Mouse (Mus musculus) MEL (cell line): ENCODE measurements around the gene Gxylt2. TPM values are rescaled to one million over a fixed set of nuclear protein-coding genes. Genes with fewer than 3 reads are reported as not detected.

ENCODE experiments used
- DNase-seq: peaks from one replicate; pipeline ENCODE4 v3.0.0; 2011; ENCODE audit warnings: low read depth, low spot score
- H3K27ac ChIP-seq: 2 replicates; pipeline ENCODE4 v1.5.1; 2012; ENCODE audit warnings: low read depth, mild to moderate bottlenecking, control low read depth, low read length, moderate library complexity; ENCODE audit not compliant: control insufficient read depth
- H3K27me3 ChIP-seq, 2 experiments: fragments of 150-350 bp in 1 of 2; sonication (generic) in 1 of 2; 2 replicates each; pipeline ENCODE4 v1.6.1; 2012; ENCODE audit warnings: low read length in 2 of 2, mild to moderate bottlenecking in 2 of 2, improper control_type of control experiment in 1 of 2, moderate library complexity in 1 of 2; ENCODE audit not compliant: insufficient read depth in 2 of 2, control insufficient read depth in 1 of 2
- H3K36me3 ChIP-seq, 2 experiments: 2 replicates each; pipeline ENCODE4 v1.6.1; 2012 to 2014; ENCODE audit warnings: low read length in 2 of 2, improper control_type of control experiment in 1 of 2, inconsistent platforms in 1 of 2, mild to moderate bottlenecking in 1 of 2; ENCODE audit not compliant: insufficient read depth in 2 of 2, control insufficient read depth in 1 of 2
- H3K4me1 ChIP-seq, 2 experiments: fragments of 150-350 bp in 1 of 2; sonication (generic) in 1 of 2; 2 replicates each; pipeline ENCODE4 v1.6.1; 2012; ENCODE audit warnings: low read length in 2 of 2, improper control_type of control experiment in 1 of 2, mild to moderate bottlenecking in 1 of 2; ENCODE audit not compliant: insufficient read depth in 2 of 2, control insufficient read depth in 1 of 2
- H3K4me3 ChIP-seq, 2 experiments: fragments of 150-350 bp in 1 of 2; sonication (generic) in 1 of 2; 2 replicates each; pipeline ENCODE4 v1.5.1; 2012; ENCODE audit warnings: low read depth in 2 of 2, low read length in 2 of 2, mild to moderate bottlenecking in 2 of 2, moderate library complexity in 2 of 2, control low read depth in 1 of 2, improper control_type of control experiment in 1 of 2; ENCODE audit not compliant: control insufficient read depth in 1 of 2, insufficient read depth in 1 of 2
- H3K79me2 ChIP-seq: 2 replicates; pipeline ENCODE4 v1.6.1; 2012; ENCODE audit warnings: mild to moderate bottlenecking, low read length, moderate library complexity; ENCODE audit not compliant: control insufficient read depth, poor library complexity, insufficient read depth
- H3K9ac ChIP-seq: 2 replicates; pipeline ENCODE4 v1.6.1; 2012; ENCODE audit warnings: low read depth, mild to moderate bottlenecking, control low read depth, low read length, moderate library complexity; ENCODE audit not compliant: control insufficient read depth, poor library complexity, severe bottlenecking
- H3K9me3 ChIP-seq: fragments of 150-350 bp; sonication (generic); replicated peaks from 2 replicates; pipeline ENCODE4 v1.6.1; 2012; ENCODE audit warnings: mild to moderate bottlenecking, low read length, improper control_type of control experiment, moderate library complexity; ENCODE audit not compliant: insufficient read depth
- BHLHE40 ChIP-seq: IDR thresholded peaks from 2 replicates; pipeline ENCODE4 v1.6.1; 2012; ENCODE audit warnings: low read depth, mild to moderate bottlenecking, inconsistent platforms, low read length, improper control_type of control experiment, borderline replicate concordance
- CHD1 ChIP-seq: IDR thresholded peaks from 2 replicates; pipeline ENCODE4 v1.6.1; 2012; ENCODE audit warnings: low read depth, mild to moderate bottlenecking, inconsistent platforms, low read length, improper control_type of control experiment
- CHD2 ChIP-seq: IDR thresholded peaks from 2 replicates; pipeline ENCODE4 v1.6.1; 2011; ENCODE audit warnings: low read length, improper control_type of control experiment
- CTCF ChIP-seq, 3 experiments: IDR thresholded peaks in 2 of 3; conservative IDR thresholded peaks in 1 of 3; 2 replicates each; pipeline ENCODE4 v1.5.1; 2011 to 2012; ENCODE audit warnings: low read length in 3 of 3, low read depth in 2 of 3, mild to moderate bottlenecking in 2 of 3, improper control_type of control experiment in 1 of 3, inconsistent platforms in 1 of 3, mixed read lengths in 1 of 3, moderate library complexity in 1 of 3; ENCODE audit not compliant: control insufficient read depth in 1 of 3, insufficient read depth in 1 of 3, poor library complexity in 1 of 3, severe bottlenecking in 1 of 3
- E2F4 ChIP-seq: IDR thresholded peaks from 2 replicates; pipeline ENCODE4 v1.6.1; 2011; ENCODE audit warnings: low read depth, low read length, improper control_type of control experiment, borderline replicate concordance
- EP300 ChIP-seq, 2 experiments: IDR thresholded peaks; 2 replicates each; pipeline ENCODE4 v1.6.1; 2011; ENCODE audit warnings: improper control_type of control experiment in 2 of 2, low read length in 2 of 2, low read depth in 1 of 2, mild to moderate bottlenecking in 1 of 2
- ETS1 ChIP-seq: IDR thresholded peaks from 2 replicates; pipeline ENCODE4 v1.6.1; 2012; ENCODE audit warnings: low read depth, mild to moderate bottlenecking, inconsistent platforms, low read length, improper control_type of control experiment, moderate library complexity
- GABPA ChIP-seq: IDR thresholded peaks from 2 replicates; pipeline ENCODE4 v1.6.1; 2012; ENCODE audit warnings: low read depth, mild to moderate bottlenecking, inconsistent platforms, low read length, improper control_type of control experiment, moderate library complexity
- GATA1 ChIP-seq: IDR thresholded peaks from 2 replicates; pipeline ENCODE4 v1.6.1; 2011; ENCODE audit warnings: low read depth, low read length, improper control_type of control experiment
- HCFC1 ChIP-seq: IDR thresholded peaks from 2 replicates; pipeline ENCODE4 v1.6.1; 2012; ENCODE audit warnings: low read depth, mild to moderate bottlenecking, inconsistent platforms, low read length, improper control_type of control experiment, moderate library complexity
- JUND ChIP-seq: IDR thresholded peaks from 2 replicates; pipeline ENCODE4 v1.6.1; 2011; ENCODE audit warnings: low read depth, mild to moderate bottlenecking, improper control_type of control experiment, low read length
- MAFK ChIP-seq: IDR thresholded peaks from 2 replicates; pipeline ENCODE4 v1.6.1; 2011; ENCODE audit warnings: low read depth, mild to moderate bottlenecking, low read length, improper control_type of control experiment, borderline replicate concordance
- MAZ ChIP-seq: IDR thresholded peaks from 2 replicates; pipeline ENCODE4 v1.6.1; 2012; ENCODE audit warnings: low read depth, mild to moderate bottlenecking, inconsistent platforms, low read length, improper control_type of control experiment
- MEF2A ChIP-seq: IDR thresholded peaks from 2 replicates; pipeline ENCODE4 v1.6.1; 2014; ENCODE audit warnings: low read depth, mild to moderate bottlenecking, inconsistent platforms, low read length, improper control_type of control experiment; ENCODE audit not compliant: poor library complexity, insufficient replicate concordance, severe bottlenecking; ENCODE audit errors: extremely low read depth
- MYB ChIP-seq: IDR thresholded peaks from 2 replicates; pipeline ENCODE4 v1.6.1; 2011; ENCODE audit warnings: mild to moderate bottlenecking, low read depth, low read length, improper control_type of control experiment
- NELFE ChIP-seq: IDR thresholded peaks from 2 replicates; pipeline ENCODE4 v1.6.1; 2011; ENCODE audit warnings: low read depth, low read length, improper control_type of control experiment
- NRF1 ChIP-seq: IDR thresholded peaks from 2 replicates; pipeline ENCODE4 v1.6.1; 2014; ENCODE audit warnings: low read depth, mild to moderate bottlenecking, inconsistent platforms, low read length, improper control_type of control experiment, moderate library complexity; ENCODE audit not compliant: poor library complexity, insufficient read depth, severe bottlenecking
- POLR2AphosphoS2 ChIP-seq: IDR thresholded peaks from 2 replicates; pipeline ENCODE4 v1.6.1; 2011; ENCODE audit warnings: low read length, improper control_type of control experiment
- POLR2AphosphoS5 ChIP-seq: IDR thresholded peaks from 2 replicates; pipeline ENCODE4 v1.6.1; 2012; ENCODE audit warnings: low read depth, borderline replicate concordance, mild to moderate bottlenecking, inconsistent platforms, low read length, moderate library complexity, mixed read lengths
- RAD21 ChIP-seq: IDR thresholded peaks from 2 replicates; pipeline ENCODE4 v1.6.1; 2011; ENCODE audit warnings: mild to moderate bottlenecking, low read depth, low read length, improper control_type of control experiment
- RCOR1 ChIP-seq: IDR thresholded peaks from 2 replicates; pipeline ENCODE4 v1.6.1; 2012; ENCODE audit warnings: low read depth, mild to moderate bottlenecking, inconsistent platforms, low read length, improper control_type of control experiment
- SIN3A ChIP-seq: IDR thresholded peaks from 2 replicates; pipeline ENCODE4 v1.6.1; 2012; ENCODE audit warnings: low read length, improper control_type of control experiment, inconsistent platforms
- SMC3 ChIP-seq: IDR thresholded peaks from 2 replicates; pipeline ENCODE4 v1.6.1; 2011; ENCODE audit warnings: low read depth, low read length, improper control_type of control experiment
- TAL1 ChIP-seq: IDR thresholded peaks from 2 replicates; pipeline ENCODE4 v1.6.1; 2012; ENCODE audit warnings: mild to moderate bottlenecking, inconsistent platforms, low read length, moderate library complexity, mixed read lengths
- TCF12 ChIP-seq: IDR thresholded peaks from 2 replicates; pipeline ENCODE4 v1.6.1; 2014; ENCODE audit warnings: low read depth, mild to moderate bottlenecking, inconsistent platforms, low read length, improper control_type of control experiment, moderate library complexity
- USF2 ChIP-seq, 2 experiments: IDR thresholded peaks; 2 replicates each; pipeline ENCODE4 v1.6.1; 2011 to 2012; ENCODE audit warnings: improper control_type of control experiment in 2 of 2, low read length in 2 of 2, borderline replicate concordance in 1 of 2, inconsistent platforms in 1 of 2, low read depth in 1 of 2, mild to moderate bottlenecking in 1 of 2; ENCODE audit not compliant: insufficient read depth in 1 of 2
- ZC3H11A ChIP-seq: IDR thresholded peaks from 2 replicates; pipeline ENCODE4 v1.6.1; 2012; ENCODE audit warnings: low read depth, mild to moderate bottlenecking, inconsistent platforms, low read length, improper control_type of control experiment
- ZKSCAN1 ChIP-seq: IDR thresholded peaks from 2 replicates; pipeline ENCODE4 v1.6.1; 2012; ENCODE audit warnings: low read depth, mild to moderate bottlenecking, inconsistent platforms, low read length, improper control_type of control experiment, moderate library complexity
- ZNF384 ChIP-seq: IDR thresholded peaks from 2 replicates; pipeline ENCODE4 v1.6.1; 2012; ENCODE audit warnings: low read depth, mild to moderate bottlenecking, inconsistent platforms, low read length, improper control_type of control experiment
- polyA plus RNA-seq, 2 experiments: library from polyadenylated mRNA; stranded (reverse) in 1 of 2; unstranded in 1 of 2; fragments of >175 nt in 1 of 2; fragments of >200 nt in 1 of 2; gene quantifications; 2 replicates each; pipeline versions ENCODE4 v1.2.1 to v1.2.4; 2012; ENCODE audit warnings: low replicate concordance in 2 of 2, low read depth in 1 of 2; ENCODE audit not compliant: insufficient read length in 2 of 2, insufficient read depth in 1 of 2, missing spikeins in 1 of 2
- total RNA-seq: library from RNA; depleted of rRNA; stranded (reverse); fragments of 300-350 nt; gene quantifications from 2 replicates; pipeline ENCODE4 v1.2.3, GENCODE M21; 2012

Gene Gxylt2
- total and polyA plus RNA-seq, 3 experiments = not detected

DNA sequence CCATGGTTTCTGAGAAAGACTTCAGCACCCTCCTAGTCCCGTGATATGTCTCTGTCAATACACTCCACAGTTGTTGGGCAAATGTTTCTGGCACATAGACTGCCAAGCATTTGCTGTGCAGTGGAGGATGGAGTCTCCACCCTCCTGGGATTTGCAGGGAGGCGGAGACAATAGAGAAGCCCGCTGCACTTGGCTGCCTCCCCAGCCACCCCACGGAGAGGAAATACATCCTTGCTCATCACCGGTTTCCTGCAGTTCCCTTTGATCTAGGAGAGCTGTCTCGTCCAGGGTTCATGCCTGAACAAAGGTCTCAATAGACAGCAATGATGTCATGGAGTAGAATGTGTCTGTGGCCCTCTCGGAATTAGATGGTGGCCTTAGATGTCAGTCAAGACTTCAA, 4.9 kb downstream of the Gxylt2 start:
- H3K27me3 ChIP-seq = peaks cover 3 to 5% of the 10 kb centered on the region in 2 experiments; a peak in 2 of 4 replicates
- no peaks in the 10 kb centered on the region for H3K79me2 ChIP-seq
- H3K27ac ChIP-seq = no peak overlapping the region
- TF ChIP-seq ZKSCAN1 (no peak), ETS1 (no peak), CHD1 (no peak), MEF2A (no peak), ZC3H11A (no peak), EP300 (IDR thresholded peaks at IDR 0.05; ENCODE audit: low read depth in 1 of 2, low read length in 2 of 2) (no peak), MYB (no peak), TCF12 (no peak), RCOR1 (no peak), GATA1 (no peak), NRF1 (no peak), SIN3A (no peak)
- peak overlapping the region in 1 of 2 experiments; percentile 26; a peak in 2 of 4 replicates for H3K4me3 ChIP-seq
- peaks cover 0 to 15% of the 10 kb centered on the region in 2 experiments; a peak in 2 of 4 replicates for H3K36me3 ChIP-seq
- H3K9ac ChIP-seq = no peak overlapping the region; the same call in 1 of the 2 replicates
- H3K9me3 ChIP-seq = no peaks in the 10 kb centered on the region
- DNase-seq = peak; percentile 41
- peaks cover 3 to 25% of the 10 kb centered on the region in 2 experiments; a peak in 3 of 4 replicates for H3K4me1 ChIP-seq

DNA sequence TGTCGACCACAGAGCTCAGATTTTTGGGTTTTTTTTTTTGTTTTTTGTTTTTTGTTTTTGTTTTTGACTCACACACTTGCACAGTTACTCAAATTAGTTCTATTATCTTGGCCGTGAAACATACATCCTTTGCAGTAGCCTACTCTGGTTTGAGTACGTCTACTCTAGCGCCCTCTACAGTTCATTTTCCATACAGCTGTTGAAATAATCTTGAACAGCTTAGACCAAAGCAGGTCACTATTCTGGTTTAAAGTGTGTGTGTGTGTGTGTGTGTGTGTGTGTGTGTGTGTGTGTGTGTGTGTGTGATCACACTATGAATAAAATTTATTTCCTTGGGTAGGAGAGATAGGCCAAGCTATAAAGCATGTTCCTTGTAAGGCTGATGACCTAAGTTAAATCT, 5.6 kb downstream of the Gxylt2 start:
- Histone ChIP-seq H3K27ac (no peak overlapping the region), H3K9me3 (no peaks in the 10 kb centered on the region), H3K36me3 (peaks cover 0 to 15% of the 10 kb centered on the region in 2 experiments; a peak in 2 of 4 replicates), H3K4me1 (peaks cover 3 to 25% of the 10 kb centered on the region in 2 experiments; a peak in 3 of 4 replicates), H3K4me3 (no peak overlapping the region), H3K9ac (no peak overlapping the region), H3K27me3 (peaks cover 3 to 5% of the 10 kb centered on the region in 2 experiments; a peak in 2 of 4 replicates), H3K79me2 (no peaks in the 10 kb centered on the region)
- no peak for TF ChIP-seq E2F4
- peak; percentile 40; the same call in 1 of the 2 replicates for TF ChIP-seq BHLHE40
- no peak for TF ChIP-seq MAFK
- TF ChIP-seq EP300 (IDR thresholded peaks at IDR 0.05; ENCODE audit: low read depth in 1 of 2, low read length in 2 of 2) = no peak
- no peak for TF ChIP-seq NELFE
- TF ChIP-seq POLR2AphosphoS2 = no peak
- no peak for TF ChIP-seq USF2 (IDR thresholded peaks at IDR 0.05; ENCODE audit: borderline replicate concordance in 1 of 2, insufficient read depth in 1 of 2, low read depth in 1 of 2, low read length in 2 of 2)
- TF ChIP-seq SIN3A = no peak
- TF ChIP-seq NRF1 = no peak
- TF ChIP-seq SMC3 = peak; percentile 54
- no peak for TF ChIP-seq GABPA
- peak; percentile 54 for TF ChIP-seq RAD21
- TF ChIP-seq JUND = no peak
- TF ChIP-seq MAZ = no peak
- no peak for TF ChIP-seq GATA1
- no peak for TF ChIP-seq ZNF384
- peak; percentile 40 for TF ChIP-seq ZC3H11A
- no peak for TF ChIP-seq POLR2AphosphoS5
- no peak for TF ChIP-seq MEF2A
- no peak for TF ChIP-seq MYB
- no peak for TF ChIP-seq TAL1
- TF ChIP-seq CTCF (IDR thresholded peaks at IDR 0.05 in 2 of 3, conservative IDR thresholded peaks at IDR 0.05 in 1 of 3; ENCODE audit: control insufficient read depth in 1 of 3, insufficient read depth in 1 of 3, low read depth in 2 of 3, low read length in 3 of 3, poor library complexity in 1 of 3, severe bottlenecking in 1 of 3) = peak; percentile 8 to 66 (median 65); a peak in 4 of 6 replicates
- TF ChIP-seq TCF12 = no peak
- no peak for TF ChIP-seq CHD2
- TF ChIP-seq HCFC1 = no peak
- DNase-seq = peak; percentile 73
